Mouse (Mus musculus) heart, postnatal 25 days (tissue): ENCODE data around the gene Tmem45b. TPM values are rescaled to one million over a fixed set of nuclear protein-coding genes. Genes with fewer than 3 reads are reported as not detected.
"Not testable (repeated sequence)": the region's sequence is repeated elsewhere in the genome, so short reads cannot be mapped to it uniquely, and the experiment has no call there.

Experiments
- DNase-seq: peaks from one replicate; pipeline ENCODE4 v3.0.0; 2022; ENCODE audit warnings: low spot score
- intact Hi-C: fragments of 180-260 bp; cut with DNase I; formaldehyde crosslinking; loops from one replicate; pipeline ENCODE4 v1.15.1; 2025
- total RNA-seq, 2 experiments: library from RNA; stranded (reverse); gene quantifications; 2 replicates each; pipeline ENCODE4 v1.2.3; 2021

Tmem45b gene
- total RNA-seq = 1 to 10 TPM in 1 of 2 experiments, under 1 TPM in 1; 0.36 to 1.0 TPM

DNA sequence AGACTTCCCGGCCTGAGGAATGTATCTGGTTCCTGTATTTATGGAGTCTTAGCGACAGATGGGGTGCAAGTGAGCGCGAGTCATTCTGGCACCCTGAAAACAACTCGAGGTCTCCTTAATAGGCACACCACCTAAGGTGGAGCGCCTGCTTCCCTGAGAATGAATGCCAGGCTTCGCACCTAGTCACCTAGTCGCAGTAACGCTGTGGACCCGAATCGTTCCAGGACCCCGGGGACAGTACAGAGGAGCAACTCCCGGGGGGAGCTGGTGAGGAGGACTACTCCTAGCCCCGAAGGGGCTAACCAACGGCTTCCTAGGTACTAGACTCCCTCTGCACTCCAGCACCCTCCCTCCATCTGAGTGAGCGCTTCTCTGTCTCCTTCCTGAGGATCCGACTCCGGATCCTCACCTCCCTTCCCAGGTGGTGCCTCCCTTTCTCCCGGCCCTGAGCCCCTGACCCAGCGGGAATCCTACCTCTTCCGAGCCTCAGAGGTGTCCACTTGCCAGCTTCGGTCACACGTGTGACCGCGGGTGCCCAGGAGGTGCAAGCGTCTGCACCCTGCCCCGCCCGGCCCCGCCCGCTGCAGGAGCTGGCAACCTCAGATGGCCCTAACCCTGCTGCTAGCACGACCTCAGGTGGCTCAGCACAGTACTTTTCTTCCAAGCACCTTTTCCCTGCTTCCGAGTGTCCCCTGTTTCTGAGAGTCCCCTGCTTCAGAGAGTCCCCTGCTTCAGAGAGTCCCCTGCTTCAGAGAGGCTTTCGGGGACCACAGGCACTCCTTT is at the start of gene Tmem45b:
Gene Tmem45b, minus strand, starts transcription at position 771 of the 783 bp plus-strand sequence.
- intact Hi-C loops = no loop called here
- DNase-seq = no peak

DNA sequence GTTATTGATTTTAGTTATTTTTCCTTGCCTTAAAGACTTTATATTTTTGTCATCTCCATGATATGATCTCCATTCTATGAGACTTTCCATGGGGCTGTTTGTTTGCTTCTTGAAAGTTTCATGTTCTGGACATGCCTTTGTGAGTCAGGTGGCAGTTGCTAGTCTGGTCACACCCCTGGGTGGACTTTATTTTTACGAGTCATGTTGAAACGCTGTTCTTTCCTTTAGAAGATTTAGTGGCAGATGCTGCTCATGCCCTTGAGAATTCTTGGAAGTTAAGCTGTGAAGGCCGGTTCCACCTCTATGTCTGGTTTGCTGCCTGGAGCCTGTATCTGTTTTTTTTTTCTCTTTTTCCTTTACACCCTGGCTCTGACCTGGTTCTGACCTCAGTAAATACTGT is 43.9 kb upstream of the Tmem45b start:
- no peak for DNase-seq
- intact Hi-C loops = no loop called here

DNA sequence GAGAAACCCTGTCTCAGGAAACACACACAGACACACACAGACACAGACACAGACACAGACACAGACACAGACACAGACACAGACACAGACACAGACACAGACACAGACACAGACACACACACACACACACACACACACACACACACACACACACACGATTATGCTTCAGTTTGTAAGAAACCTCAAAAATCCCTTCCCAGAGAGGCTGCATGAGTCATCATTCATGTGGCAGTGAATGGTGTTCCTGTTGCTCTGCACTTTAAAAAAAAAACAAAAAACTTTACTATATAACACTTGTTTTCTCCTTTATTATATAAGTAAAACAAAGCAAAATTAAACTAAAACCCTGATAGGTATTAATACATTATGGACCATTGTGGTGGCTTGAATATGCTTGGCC is 37.0 kb upstream of the Tmem45b start:
- DNase-seq = not testable (repeated sequence)

DNA sequence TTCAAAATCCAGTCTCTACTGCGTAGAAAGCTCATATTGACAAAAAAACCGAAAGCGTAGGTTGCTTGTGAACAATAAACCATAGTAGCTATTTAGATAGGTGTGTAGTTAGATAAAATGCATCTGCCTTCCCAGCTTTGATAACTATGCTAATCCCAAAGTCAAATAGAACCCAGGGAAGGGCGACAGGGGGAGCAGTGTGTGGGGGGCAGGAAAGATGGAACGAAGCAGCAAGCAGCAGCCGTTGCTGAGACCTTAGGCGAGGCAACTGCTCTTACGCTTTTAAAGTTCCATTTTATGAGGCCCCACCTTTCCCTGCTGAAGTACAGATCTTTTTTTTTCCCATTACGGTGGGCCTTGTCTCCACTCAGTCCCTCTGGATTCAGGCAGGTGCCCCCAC is 1.1 kb downstream of the Tmem45b start:
- intact Hi-C loops = no loop called here
- no peak for DNase-seq

More for the DNA sequence above, 37.0 kb upstream of the Tmem45b start:
- intact Hi-C loops = not testable (repeated sequence)

DNA sequence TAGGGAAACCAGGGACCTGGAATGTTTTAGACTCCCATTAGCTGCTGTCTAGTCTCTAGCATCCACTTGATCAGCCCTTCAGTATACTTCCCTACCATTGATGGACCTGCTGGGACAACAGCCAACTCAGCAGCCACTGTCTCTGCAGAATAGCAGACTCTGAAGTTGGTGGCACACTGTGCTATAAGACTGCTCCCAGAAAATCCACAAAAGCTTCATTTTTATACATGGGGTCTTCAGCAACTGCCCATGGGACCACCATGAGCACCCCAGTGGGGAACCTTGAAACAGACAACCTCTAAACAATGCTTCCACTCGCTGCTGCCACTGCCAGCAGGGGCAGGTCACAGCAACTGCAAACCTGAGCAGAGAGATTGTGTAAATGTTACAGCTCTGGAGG is 9.9 kb downstream of the Tmem45b start:
- intact Hi-C loops = no loop called here
- DNase-seq = no peak

DNA sequence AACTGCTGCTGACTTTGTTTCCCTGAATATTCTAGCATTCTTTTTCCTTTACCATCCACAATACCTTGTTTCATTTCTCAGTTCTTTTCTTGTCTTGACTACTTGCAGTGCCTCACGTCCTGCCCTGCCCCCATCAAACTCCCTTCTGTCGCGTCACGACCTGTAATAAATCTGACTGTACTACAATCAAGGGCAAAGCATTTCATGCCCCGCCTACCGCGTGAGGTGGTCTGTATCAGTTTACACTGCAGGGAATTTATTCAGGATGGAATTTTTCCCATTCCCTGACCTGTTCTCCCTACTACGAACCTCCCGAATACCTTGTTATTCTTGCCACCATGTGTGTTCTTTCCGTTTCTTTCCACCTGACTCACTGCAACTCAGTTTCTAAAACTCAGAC is 12.1 kb downstream of the Tmem45b start:
- no peak for DNase-seq
- intact Hi-C loops = no loop called here

DNA sequence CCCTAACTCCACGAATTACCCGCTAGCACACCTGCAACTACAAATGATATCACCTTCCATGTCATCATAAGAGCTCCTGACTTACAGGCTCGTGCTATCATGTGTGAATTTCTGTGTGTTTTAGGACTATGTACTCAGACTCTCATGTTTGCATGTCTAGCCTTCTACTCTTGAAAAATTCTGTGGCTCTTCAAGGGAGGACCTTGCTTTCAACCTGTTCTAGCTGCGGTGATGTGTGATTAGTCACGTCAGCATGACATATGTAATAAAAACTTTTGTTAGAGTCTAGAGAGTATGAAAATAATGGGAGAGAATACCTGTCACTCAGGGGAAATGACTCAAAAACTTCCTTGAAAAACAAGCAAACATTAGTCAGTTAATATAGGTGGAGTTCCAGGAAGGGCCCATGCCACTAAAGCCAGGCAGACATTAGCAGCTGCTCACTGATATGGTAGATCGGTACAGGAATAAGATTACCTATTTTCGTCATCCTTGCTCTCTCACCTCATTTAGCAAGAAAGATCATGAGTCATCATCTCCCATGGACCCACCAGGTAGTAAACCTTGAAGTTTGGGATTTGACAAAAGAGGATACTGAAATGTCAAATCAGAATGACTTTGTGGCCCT is 15.0 kb downstream of the Tmem45b start:
- intact Hi-C loops = no loop called here
- DNase-seq = no peak

DNA sequence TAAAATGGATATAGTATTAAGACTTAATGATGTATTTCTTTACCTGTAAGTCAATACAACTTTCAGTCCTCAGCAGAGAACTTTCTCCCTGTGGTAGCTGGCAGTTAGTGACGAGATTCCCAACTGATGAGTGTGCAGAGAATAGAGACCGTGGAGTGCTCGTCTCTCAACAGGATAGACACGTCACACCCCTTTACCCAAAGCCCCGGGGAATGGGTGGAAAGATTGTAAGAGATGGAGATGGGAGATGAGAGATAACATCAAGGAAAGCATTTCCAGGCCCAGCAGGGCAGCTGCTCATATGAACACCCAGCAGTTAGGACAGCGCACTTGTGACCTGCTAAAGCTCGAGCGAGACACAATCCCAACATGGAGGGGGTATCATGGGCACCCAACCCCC is 20.0 kb downstream of the Tmem45b start:
- DNase-seq = no peak
- intact Hi-C loops = no loop called here

DNA sequence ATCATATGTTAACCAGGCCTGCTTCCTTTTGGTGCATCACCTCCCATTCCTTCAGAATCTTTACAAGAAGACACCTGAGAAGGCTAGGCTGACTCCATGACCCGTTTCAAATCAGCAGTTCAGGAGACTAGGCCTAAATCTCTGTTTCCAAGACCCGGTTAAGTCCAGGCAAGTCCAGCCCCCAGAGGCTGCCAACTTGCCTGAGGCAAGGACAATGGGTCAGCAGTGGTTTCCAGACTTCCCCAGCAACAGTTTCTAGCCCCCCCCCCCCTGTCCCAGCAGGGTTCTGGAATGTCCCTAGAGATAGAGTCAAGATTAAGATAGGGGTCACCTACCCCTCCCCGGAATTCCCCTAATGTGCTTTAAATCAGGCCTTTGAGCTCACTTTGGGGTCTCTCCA is 22.8 kb downstream of the Tmem45b start:
- no peak for DNase-seq
- intact Hi-C loops = no loop called here

DNA sequence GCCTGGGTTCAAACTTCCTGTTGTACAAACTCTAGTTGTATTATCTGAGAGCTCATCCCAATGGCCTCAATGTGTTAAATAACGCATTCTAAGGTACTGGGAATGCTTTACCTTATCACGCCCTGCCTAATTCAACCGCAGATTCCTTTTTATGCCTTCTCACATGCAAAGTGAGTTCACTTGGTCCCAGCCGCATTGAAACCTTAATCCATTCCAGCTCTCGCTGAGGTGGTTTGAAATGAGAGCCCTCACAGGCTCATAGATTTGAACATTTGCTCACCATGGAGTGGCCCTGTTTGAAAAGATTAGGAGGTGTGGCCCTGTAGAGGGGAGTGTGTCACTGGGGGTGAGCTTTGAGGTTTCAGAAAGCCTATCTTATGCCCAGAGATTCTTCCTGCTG is 23.9 kb downstream of the Tmem45b start:
- intact Hi-C loops = no loop called here
- no peak for DNase-seq

DNA sequence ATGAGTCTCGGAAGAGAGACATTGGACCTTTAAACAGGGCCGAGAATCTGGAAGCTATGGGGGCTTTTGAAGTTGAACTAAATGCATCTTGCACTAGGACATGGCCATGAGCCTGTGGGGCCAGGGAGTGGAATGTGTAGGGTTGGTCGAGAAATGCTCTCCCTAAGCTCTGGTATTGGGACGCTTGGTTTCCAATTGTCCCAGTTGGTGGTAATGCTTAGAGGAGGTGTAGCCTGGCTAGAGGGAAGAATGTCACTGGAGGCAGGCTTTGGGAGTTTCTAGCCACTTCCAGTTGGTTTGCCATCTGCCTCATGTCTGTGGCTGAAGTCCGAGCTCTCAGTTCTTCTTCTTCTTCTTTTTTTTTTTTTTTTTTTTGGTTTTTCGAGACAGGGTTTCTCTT is 24.9 kb downstream of the Tmem45b start:
- intact Hi-C loops = no loop called here
- no peak for DNase-seq

DNA sequence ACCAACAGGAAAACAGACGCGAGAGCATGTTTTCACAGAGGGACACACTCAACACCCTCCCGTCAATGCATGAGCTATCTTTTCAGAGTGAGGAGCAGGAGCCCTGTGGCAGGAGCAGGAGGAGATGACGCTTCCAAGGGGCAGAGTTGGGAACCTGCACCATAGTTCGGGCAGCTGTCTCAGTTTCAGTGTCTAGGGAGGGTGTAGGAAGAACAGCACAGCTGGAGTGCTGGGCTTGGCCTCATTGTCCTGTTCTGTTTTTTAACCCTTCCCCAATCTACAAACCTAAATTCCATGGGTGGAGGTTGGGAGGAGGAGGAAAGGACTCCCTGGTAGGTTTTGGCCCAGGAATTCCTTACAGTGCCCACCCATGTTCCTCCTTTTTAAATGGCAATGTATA is 25.4 kb downstream of the Tmem45b start:
- DNase-seq = no peak
- intact Hi-C loops = no loop called here

DNA sequence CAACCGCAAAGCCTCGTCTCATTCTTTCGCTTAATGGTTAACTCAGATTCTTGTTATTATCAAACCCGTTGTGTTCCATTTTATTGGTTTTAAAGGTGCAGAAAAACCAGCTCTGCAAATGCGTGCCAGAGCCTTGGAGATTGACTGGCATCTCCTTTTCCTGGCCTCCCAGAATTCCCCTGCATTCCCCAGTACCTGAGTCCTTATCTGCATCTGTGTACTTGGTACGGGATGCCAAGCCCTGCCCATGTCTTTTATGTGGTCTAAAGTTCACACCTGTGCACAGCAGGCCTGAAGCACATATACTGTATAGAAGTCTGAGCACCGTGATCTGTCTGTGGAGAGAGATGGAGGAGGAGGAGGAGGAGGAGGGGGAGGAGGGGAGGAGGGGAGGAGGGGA is 26.4 kb downstream of the Tmem45b start:
- intact Hi-C loops = no loop called here
- DNase-seq = no peak

DNA sequence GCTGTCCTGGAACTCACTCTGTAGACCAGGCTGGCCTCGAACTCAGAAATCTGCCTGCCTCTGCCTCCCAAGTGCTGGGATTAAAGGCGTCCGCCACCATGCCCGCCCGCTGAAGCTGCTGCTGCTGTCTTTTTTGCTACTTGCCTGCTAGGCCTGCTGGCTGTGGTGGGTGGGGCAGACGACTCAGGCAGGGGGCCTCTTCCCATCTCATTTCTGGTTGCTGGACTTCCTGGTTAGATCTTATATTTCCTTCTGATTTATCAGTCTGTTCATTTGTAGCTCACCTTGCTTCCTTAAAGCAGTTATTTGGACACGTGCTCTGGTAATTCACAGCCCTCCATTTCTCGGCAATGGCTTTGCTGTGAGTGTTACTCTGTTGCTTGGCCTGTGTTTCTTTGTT is 28.8 kb downstream of the Tmem45b start:
- intact Hi-C loops = no loop called here
- DNase-seq = no peak

DNA sequence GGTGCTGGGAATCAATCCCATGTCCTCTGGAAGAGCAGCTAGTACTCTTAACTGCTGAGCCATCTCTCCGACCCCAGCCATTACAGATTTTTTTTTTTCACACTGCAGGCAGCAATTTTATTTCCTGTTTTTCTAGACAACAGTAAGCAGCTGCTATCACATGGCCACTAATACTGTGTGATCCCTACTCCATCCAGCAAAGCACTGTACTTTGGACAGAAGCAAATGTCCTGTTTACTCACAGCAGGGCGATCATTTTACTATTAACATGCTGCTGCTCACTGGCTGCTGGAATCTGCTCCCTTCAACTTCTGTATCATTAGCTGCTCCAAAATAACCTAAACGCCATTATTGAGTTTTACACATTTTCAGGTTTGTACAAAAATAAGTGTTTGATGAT is 30.8 kb downstream of the Tmem45b start:
- intact Hi-C loops = no loop called here
- no peak for DNase-seq

DNA sequence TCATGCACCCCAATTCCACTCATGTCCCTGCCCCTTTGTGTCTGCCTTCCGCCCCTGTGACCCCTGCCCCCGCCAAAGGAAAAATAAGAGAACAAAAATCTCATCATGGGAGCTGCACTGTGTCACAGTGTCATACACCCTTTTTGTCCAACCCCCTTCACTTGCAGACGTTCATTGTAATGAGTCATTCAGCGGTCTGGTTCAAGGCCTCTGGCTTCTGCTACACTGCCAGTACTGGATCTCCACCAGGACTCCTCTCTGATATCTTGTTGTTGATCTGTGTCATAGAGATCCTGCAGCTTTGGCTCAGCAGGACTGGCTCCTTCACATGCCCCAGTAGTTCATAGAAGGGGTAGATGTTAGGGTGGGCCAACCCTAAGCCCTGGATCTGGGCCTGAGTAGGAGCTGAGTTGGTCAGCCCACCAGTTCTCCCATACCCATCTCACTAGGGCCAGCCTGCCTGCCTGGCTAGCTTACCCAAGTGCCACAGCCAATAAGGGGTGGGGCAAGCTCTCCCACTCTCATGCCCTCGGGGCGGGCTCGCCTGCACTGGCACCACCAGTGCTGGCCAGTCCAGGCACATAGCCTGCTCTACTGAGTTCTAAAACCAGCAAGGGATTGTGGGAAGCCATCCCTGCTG is 31.8 kb downstream of the Tmem45b start:
- DNase-seq = no peak
- intact Hi-C loops = no loop called here

DNA sequence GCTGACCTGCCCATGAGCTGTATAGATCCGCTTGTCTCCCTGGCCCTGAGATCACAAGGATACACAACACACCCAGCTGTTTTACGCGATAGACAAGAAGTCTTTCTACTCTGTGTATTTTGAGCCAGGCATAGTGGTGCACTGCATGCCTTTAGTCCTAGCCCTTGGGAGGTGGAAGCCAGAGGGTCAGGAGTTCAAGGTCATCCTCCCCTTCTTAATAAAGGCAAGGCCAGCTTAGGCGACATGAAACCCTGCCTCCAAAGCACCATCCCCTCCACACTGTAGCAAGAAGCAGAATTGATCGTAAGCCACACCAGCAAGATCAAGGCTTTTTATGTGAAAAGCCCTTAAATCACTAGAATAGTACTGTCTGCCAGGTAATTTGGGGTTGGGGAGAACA is 32.5 kb downstream of the Tmem45b start:
- intact Hi-C loops = no loop called here

DNA sequence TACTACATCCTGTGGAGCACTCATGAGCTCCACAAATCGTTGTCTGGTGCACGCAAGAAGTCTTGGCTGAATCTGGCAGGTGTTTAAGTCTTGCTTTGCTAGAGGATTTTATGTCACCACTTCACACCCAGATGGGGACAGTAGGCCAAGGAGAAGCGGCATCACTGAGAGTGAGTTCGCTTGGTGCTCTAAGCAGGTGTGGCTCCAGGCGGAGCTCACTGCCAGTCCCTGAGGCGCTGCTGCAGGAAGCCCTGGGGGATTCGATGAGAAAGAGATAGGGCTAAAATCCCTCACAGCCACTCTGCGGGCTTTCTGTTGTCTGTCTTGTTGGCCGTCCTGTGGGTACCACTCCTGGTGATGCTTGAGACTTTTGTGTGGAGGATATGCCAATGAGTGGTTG is 34.3 kb downstream of the Tmem45b start:
- intact Hi-C loops = no loop called here
- DNase-seq = no peak

More for the DNA sequence above, 32.5 kb downstream of the Tmem45b start:
- no peak for DNase-seq

DNA sequence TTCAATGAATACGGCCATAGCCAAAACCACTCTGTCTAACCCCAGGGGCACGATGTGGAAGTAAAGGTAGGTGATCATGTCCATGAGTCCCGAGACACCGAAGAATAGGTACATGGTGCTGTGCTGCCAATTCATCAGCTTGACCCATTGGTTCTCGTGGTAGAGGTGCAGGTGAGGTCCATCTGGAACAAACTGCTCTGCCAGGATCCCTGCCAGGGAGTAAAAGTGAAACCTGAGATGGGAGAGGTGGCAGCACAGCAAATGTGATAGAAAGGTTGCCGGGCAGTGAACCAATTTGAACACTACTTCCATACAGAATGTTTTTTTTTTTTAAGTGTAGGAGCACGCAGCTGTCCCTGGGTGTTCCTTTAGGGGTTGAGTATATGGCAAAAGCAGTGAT is 35.3 kb downstream of the Tmem45b start:
- no peak for DNase-seq
- intact Hi-C loops = no loop called here

DNA sequence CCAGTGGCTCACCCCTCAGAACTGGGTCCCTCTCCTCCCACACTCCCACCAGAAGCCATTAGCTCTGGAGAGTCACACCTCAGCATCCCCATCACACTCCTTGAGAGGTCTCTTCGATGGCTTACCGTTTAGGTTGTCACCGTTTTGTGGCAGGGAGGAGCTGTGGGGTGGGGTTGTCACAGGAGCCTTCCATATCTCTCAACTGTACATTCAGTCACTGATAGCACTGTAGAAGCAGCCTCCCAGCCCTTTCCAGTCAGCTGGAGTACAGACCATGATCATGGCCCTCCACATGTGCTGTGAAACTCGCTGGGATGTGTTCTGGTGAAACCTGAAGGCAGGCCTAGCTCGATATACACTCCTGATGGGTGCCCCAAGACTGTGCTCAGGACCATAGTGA is 42.1 kb downstream of the Tmem45b start:
- no peak for DNase-seq
- intact Hi-C loops = no loop called here

DNA sequence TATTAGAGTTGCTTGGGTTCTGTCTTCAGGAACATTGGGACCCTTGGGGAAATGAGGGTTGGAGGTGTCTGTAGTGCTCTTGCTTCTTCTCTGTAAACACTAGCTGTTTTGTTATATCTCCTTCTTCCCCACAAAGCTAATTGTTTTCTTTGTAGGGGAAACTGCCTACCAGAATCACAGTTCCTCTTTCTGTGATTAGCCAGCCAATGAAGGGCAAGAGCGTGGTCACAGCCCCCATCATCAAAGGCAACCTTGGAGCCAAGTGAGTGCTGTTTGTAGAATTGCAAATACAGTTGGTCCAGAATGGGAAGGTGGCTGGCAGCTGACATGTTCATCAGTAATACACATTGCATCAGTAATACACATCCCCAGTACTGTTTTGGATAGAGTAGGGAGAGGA is 45.4 kb downstream of the Tmem45b start:
- DNase-seq = no peak
- intact Hi-C loops = loop anchor here (10.0 kb wide), 1 partner anchor 126 kb away; no protein-coding TSS in a partner anchor
